Mouse (Mus musculus): ENCODE data around the gene Sf3a3. TPM values are rescaled to one million over a fixed set of nuclear protein-coding genes. Genes with fewer than 3 reads are reported as not detected.

The Sf3a3 gene
- polyA plus RNA-seq, 1 experiment: 29.0 TPM

DNA sequence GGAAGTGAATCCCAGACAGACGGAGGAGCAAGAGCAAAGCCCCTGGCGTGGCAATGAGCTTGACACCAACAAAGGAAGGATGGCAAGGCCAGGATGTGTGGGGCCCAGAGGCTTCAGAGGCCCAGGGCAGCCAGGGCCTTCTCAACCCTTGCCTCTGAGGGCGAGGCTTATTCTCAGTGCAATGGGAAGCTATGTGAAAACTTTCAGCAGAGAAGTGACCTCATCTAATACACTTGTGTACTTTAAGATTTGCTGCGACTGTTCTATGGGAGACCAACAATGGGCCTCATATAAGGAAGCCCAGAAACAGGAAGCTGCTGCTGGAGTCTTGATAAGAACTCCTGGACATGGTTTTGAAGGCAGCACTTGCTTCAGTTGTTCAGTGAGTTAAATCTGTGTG, 57.5 kb downstream of the Sf3a3 start:
- TF ChIP-seq GATA1 (IDR thresholded peaks at IDR 0.05; ENCODE audit: borderline replicate concordance, low read length) (peak; percentile 36; the same call in 1 of the 3 replicates), FLI1 (IDR thresholded peaks at IDR 0.05; ENCODE audit: low read length) (0 out of 2 replicates have a peak, but pooled peaks have one; percentile 31)
- H3K27me3 ChIP-seq (replicated peaks): no peaks in the 10 kb centered on the region
- no peaks in the 10 kb centered on the region for H3K9me3 ChIP-seq
- H3K4me1 ChIP-seq: peaks cover 93% of the 10 kb centered on the region
- peak overlapping the region; percentile 83 for H3K4me3 ChIP-seq (replicated peaks)
- H3K36me3 ChIP-seq (replicated peaks; ENCODE audit: low read length): peaks cover 57% of the 10 kb centered on the region

DNA sequence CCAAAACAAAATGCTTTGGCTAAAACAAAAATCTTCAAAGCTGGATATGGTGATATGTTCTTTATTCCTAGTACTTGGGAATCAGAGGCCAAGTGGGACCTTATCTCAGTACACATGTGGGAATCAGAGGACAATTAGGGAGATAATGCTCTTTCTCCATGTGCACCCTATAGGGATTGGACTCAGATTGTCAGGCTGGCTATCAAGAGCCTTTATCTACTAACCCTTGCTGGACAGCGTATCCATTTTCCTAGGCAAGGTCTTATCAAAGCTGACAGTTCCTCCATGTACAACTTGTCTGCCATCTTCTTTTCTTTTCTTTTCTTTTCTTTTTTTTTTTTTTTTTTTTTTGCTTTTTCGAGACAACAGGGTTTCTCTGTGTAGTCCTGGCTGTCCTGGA, 58.9 kb downstream of the Sf3a3 start:
- peaks cover 80% of the 10 kb centered on the region for H3K4me1 ChIP-seq
- no peaks in the 10 kb centered on the region for H3K9me3 ChIP-seq
- H3K4me3 ChIP-seq (replicated peaks): no peak overlapping the region
- TF ChIP-seq GATA1 (IDR thresholded peaks at IDR 0.05; ENCODE audit: borderline replicate concordance, low read length) (no peak), FLI1 (IDR thresholded peaks at IDR 0.05; ENCODE audit: low read length) (no peak)
- no peaks in the 10 kb centered on the region for H3K27me3 ChIP-seq (replicated peaks)
- H3K36me3 ChIP-seq (replicated peaks; ENCODE audit: low read length): peaks cover 63% of the 10 kb centered on the region

DNA sequence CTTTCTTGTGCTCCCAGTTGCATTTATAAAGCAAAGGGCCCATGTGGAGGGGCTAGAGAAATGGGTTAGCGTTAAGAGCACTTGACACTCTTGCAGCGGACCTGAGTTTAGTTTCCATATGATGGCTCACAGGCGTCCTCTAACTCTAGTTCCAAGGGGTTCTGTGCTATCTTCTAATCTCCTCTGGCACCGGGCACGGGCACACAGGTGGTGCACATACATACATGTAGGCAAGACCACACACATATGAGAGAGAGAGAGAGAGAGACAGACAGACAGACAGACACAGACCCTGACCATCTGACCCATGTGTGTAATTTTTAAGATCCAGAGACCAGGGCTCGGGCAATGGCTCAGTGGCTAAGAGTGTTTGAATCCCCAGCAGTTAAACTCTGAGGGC, 59.4 kb downstream of the Sf3a3 start:
- no peaks in the 10 kb centered on the region for H3K27me3 ChIP-seq (replicated peaks)
- H3K36me3 ChIP-seq (replicated peaks; ENCODE audit: low read length): peaks cover 65% of the 10 kb centered on the region
- peaks cover 74% of the 10 kb centered on the region for H3K4me1 ChIP-seq
- no peak for TF ChIP-seq GATA1 (IDR thresholded peaks at IDR 0.05; ENCODE audit: borderline replicate concordance, low read length)
- TF ChIP-seq FLI1 (IDR thresholded peaks at IDR 0.05; ENCODE audit: low read length): no peak
- no peaks in the 10 kb centered on the region for H3K9me3 ChIP-seq
- H3K4me3 ChIP-seq (replicated peaks): no peak overlapping the region

DNA sequence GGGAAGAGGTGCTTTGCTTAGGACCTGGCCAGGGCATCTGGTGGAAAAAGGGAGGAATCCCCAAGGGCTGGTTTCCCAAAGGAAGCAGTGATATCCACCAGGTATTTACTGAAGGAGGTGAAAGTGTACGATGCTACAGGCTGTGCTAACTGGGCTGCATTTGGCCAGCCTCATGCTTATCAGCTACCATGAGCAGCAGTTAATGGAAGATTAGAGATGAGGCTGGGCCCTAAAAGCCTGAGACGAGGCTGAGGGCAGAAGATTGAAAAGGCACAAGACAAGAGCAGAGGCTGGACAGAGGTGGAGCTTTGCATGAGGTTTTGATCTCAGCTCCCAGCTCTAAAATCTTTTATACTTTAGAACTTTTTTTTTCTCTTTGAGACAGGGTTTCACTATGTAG, 59.9 kb downstream of the Sf3a3 start:
- no peak overlapping the region for H3K4me3 ChIP-seq (replicated peaks)
- no peaks in the 10 kb centered on the region for H3K9me3 ChIP-seq
- H3K27me3 ChIP-seq (replicated peaks): no peaks in the 10 kb centered on the region
- H3K36me3 ChIP-seq (replicated peaks; ENCODE audit: low read length): peaks cover 65% of the 10 kb centered on the region
- peaks cover 70% of the 10 kb centered on the region for H3K4me1 ChIP-seq
- TF ChIP-seq FLI1 (IDR thresholded peaks at IDR 0.05; ENCODE audit: low read length): no peak
- TF ChIP-seq GATA1 (IDR thresholded peaks at IDR 0.05; ENCODE audit: borderline replicate concordance, low read length): no peak

DNA sequence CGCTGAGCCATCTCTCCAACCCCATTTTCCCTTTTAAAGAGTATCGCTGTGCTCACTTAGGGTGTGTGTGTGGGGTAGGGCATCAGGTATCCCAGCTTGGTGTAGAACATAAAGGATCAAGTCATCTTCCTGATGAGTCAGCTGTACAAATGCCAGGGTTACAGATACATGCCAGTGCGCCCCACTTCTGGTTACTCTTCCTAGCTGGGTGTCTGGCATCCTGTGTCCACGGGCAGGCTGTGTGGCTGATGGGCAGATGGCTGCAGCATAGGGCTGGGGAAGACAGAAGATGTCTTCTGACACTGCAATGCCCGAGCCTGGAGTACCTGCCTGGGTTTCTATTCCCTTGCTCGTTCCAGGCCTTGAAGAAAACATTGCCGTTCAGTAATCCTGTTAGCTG, 66.8 kb downstream of the Sf3a3 start:
- H3K4me1 ChIP-seq: peaks cover 5% of the 10 kb centered on the region
- TF ChIP-seq FLI1 (IDR thresholded peaks at IDR 0.05; ENCODE audit: low read length) (no peak), GATA1 (IDR thresholded peaks at IDR 0.05; ENCODE audit: borderline replicate concordance, low read length) (no peak)
- no peaks in the 10 kb centered on the region for H3K9me3 ChIP-seq
- H3K36me3 ChIP-seq (replicated peaks; ENCODE audit: low read length): peaks cover 97% of the 10 kb centered on the region
- H3K4me3 ChIP-seq (replicated peaks): no peak overlapping the region
- no peaks in the 10 kb centered on the region for H3K27me3 ChIP-seq (replicated peaks)

Other genes starting within 250 kb of the Sf3a3 start
- 0.36 TPM in 1 of 2 replicates, not detected in the other for gene 3100002H09Rik, start 104.0 kb upstream of the Sf3a3 start, polyA plus RNA-seq (2012; ENCODE audit: insufficient read depth, low replicate concordance)
- gene Pou3f1, start 58.0 kb upstream of the Sf3a3 start, polyA plus RNA-seq (2012; ENCODE audit: insufficient read depth, low replicate concordance): 0.12 TPM in 1 of 2 replicates, not detected in the other
- gene Utp11, start 21.2 kb upstream of the Sf3a3 start, polyA plus RNA-seq (2012; ENCODE audit: insufficient read depth, low replicate concordance): 2.9 and 13.8 TPM in 2 replicates
- 122 and 166 TPM in 2 replicates for gene Fhl3, start 14.1 kb upstream of the Sf3a3 start, polyA plus RNA-seq (2012; ENCODE audit: insufficient read depth, low replicate concordance)
- 5.7 and 22.3 TPM in 2 replicates for gene Inpp5b, start 27.1 kb downstream of the Sf3a3 start, polyA plus RNA-seq (2012; ENCODE audit: insufficient read depth, low replicate concordance)
- gene Mtf1, start 87.3 kb downstream of the Sf3a3 start, polyA plus RNA-seq (2012; ENCODE audit: insufficient read depth, low replicate concordance): 15.2 and 34.3 TPM in 2 replicates
- 13.4 and 15.0 TPM in 2 replicates for gene Yrdc, start 135.9 kb downstream of the Sf3a3 start, polyA plus RNA-seq (2012; ENCODE audit: insufficient read depth, low replicate concordance)
- gene 1110065P20Rik, start 136.4 kb downstream of the Sf3a3 start, polyA plus RNA-seq (2012; ENCODE audit: insufficient read depth, low replicate concordance): 19.3 and 30.5 TPM in 2 replicates
- not detected in 2 replicates for gene Maneal, start 147.4 kb downstream of the Sf3a3 start, polyA plus RNA-seq (2012; ENCODE audit: insufficient read depth, low replicate concordance)
- gene Epha10, start 166.1 kb downstream of the Sf3a3 start, polyA plus RNA-seq (2012; ENCODE audit: insufficient read depth, low replicate concordance): not detected in 2 replicates
- 1.6 TPM in 1 of 2 replicates, not detected in the other for gene 9930104L06Rik, start 222.3 kb downstream of the Sf3a3 start, polyA plus RNA-seq (2012; ENCODE audit: insufficient read depth, low replicate concordance)
- 74.9 and 113 TPM in 2 replicates for gene Cdca8, start 224.5 kb downstream of the Sf3a3 start, polyA plus RNA-seq (2012; ENCODE audit: insufficient read depth, low replicate concordance)

Measured in megakaryocyte, embryonic 14.5 days (primary cell).